Mouse (Mus musculus) right cerebral cortex, postnatal 36 days (tissue): ENCODE results near the gene Gtdc1.
A peak's percentile ranks its signal among the peaks of the same experiment; 100 is the strongest.

Experiments used
- DNase-seq, 2 experiments: peaks; one replicate each; pipeline ENCODE4 v3.0.0; 2022; ENCODE audit warnings: low spot score in 2 of 2, mixed read lengths in 1 of 2

Gtdc1 gene

GRCm38 (mm10) chr2:44927482-44927811 lies at the start of gene Gtdc1:
TSS of gene Gtdc1 (minus strand) at chr2:44927657.
- no peak for DNase-seq

GRCm38 (mm10) chr2:44977051-44977450 lies 49.6 kb upstream of the Gtdc1 start:
- DNase-seq: no peak

GRCm38 (mm10) chr2:44976484-44976883 lies 49.0 kb upstream of the Gtdc1 start:
- no peak for DNase-seq

GRCm38 (mm10) chr2:44973828-44974227 lies 46.4 kb upstream of the Gtdc1 start:
- DNase-seq: no peak

GRCm38 (mm10) chr2:44970087-44970646 lies 42.7 kb upstream of the Gtdc1 start:
- no peak for DNase-seq

- no peak for DNase-seq
Observed at GRCm38 (mm10) chr2:44969640-44970039, 42.2 kb upstream of the Gtdc1 start.

GRCm38 (mm10) chr2:44969226-44969625 lies 41.8 kb upstream of the Gtdc1 start:
- no peak for DNase-seq

- no peak for DNase-seq
Observed at GRCm38 (mm10) chr2:44965834-44966555, 38.5 kb upstream of the Gtdc1 start.

GRCm38 (mm10) chr2:44962620-44963019 lies 35.2 kb upstream of the Gtdc1 start:
- DNase-seq: no peak

- no peak for DNase-seq
Observed at GRCm38 (mm10) chr2:44961192-44961591, 33.7 kb upstream of the Gtdc1 start.

- no peak for DNase-seq
Observed at GRCm38 (mm10) chr2:44960561-44960960, 33.1 kb upstream of the Gtdc1 start.

- DNase-seq: no peak
Observed at GRCm38 (mm10) chr2:44957329-44957797, 29.9 kb upstream of the Gtdc1 start.

GRCm38 (mm10) chr2:44956232-44956631 lies 28.8 kb upstream of the Gtdc1 start:
- no peak for DNase-seq

- DNase-seq: no peak
Observed at GRCm38 (mm10) chr2:44955506-44955905, 28.0 kb upstream of the Gtdc1 start.

GRCm38 (mm10) chr2:44954180-44954579 lies 26.7 kb upstream of the Gtdc1 start:
- no peak for DNase-seq

GRCm38 (mm10) chr2:44952830-44953422 lies 25.5 kb upstream of the Gtdc1 start:
- DNase-seq: no peak

GRCm38 (mm10) chr2:44951651-44952213 lies 24.3 kb upstream of the Gtdc1 start:
- DNase-seq: no peak

- no peak for DNase-seq
Observed at GRCm38 (mm10) chr2:44944689-44945088, 17.2 kb upstream of the Gtdc1 start.

- DNase-seq: no peak
Observed at GRCm38 (mm10) chr2:44930951-44931350, 3.5 kb upstream of the Gtdc1 start.

GRCm38 (mm10) chr2:44928631-44929030 lies 1.2 kb upstream of the Gtdc1 start:
- DNase-seq: no peak

GRCm38 (mm10) chr2:44926683-44927481 lies 575 bp downstream of the Gtdc1 start:
- DNase-seq: peak; percentile 90 to 93

- DNase-seq: no peak
Observed at GRCm38 (mm10) chr2:44926167-44926682, 1.2 kb downstream of the Gtdc1 start.
